Mouse (Mus musculus) heart, postnatal 36 days (tissue): ENCODE data around the gene Rgs3. TPM values are rescaled to one million over a fixed set of nuclear protein-coding genes. Genes with fewer than 3 reads are reported as not detected.
A peak's percentile ranks its signal among the peaks of the same experiment; 100 is the strongest.

ENCODE experiments used
- DNase-seq, 2 experiments: peaks; one replicate each; pipeline ENCODE4 v3.0.0; 2021 to 2022
- intact Hi-C: fragments of 180-260 bp; cut with DNase I; formaldehyde crosslinking; loops from one replicate; pipeline ENCODE4 v1.15.1; 2025
- total RNA-seq, 2 experiments: library from RNA; stranded (reverse); gene quantifications; 2 replicates each; pipeline ENCODE4 v1.2.3; 2021

The Rgs3 gene
- total RNA-seq, 2 experiments from 2014 or later, result 26.8 to 37.1 TPM

GRCm38 (mm10) chr4:62596051-62596450, 36.4 kb downstream of the Rgs3 start:
- intact Hi-C loops, result no loop called here
- no peak for DNase-seq

GRCm38 (mm10) chr4:62600549-62600948, 40.9 kb downstream of the Rgs3 start:
- intact Hi-C loops, result no loop called here
- no peak for DNase-seq

GRCm38 (mm10) chr4:62603607-62604006, 44.0 kb downstream of the Rgs3 start:
- no peak for DNase-seq
- intact Hi-C loops, result no loop called here

GRCm38 (mm10) chr4:62604094-62604493, 44.4 kb downstream of the Rgs3 start:
- peak in 1 of 2 experiments; percentile 32 for DNase-seq
- intact Hi-C loops, result no loop called here

GRCm38 (mm10) chr4:62605856-62606541, 46.4 kb downstream of the Rgs3 start:
- no peak for DNase-seq
- intact Hi-C loops, result loop anchor here (5.0 kb wide), 1 partner anchor 86 kb away; no protein-coding TSS in a partner anchor

GRCm38 (mm10) chr4:62606542-62606882, 46.9 kb downstream of the Rgs3 start:
- intact Hi-C loops, result loop anchor here (5.0 kb wide), 1 partner anchor 86 kb away; no protein-coding TSS in a partner anchor
- DNase-seq, result no peak

GRCm38 (mm10) chr4:62606905-62607304, 47.3 kb downstream of the Rgs3 start:
- intact Hi-C loops, result loop anchor here (5.0 kb wide), 1 partner anchor 85 kb away; no protein-coding TSS in a partner anchor
- no peak for DNase-seq

GRCm38 (mm10) chr4:62607345-62607744, 47.7 kb downstream of the Rgs3 start:
- no peak for DNase-seq
- intact Hi-C loops, result loop anchor here (5.0 kb wide), 1 partner anchor 85 kb away; no protein-coding TSS in a partner anchor

- no peak for DNase-seq
- intact Hi-C loops, result loop anchor here (5.0 kb wide), 1 partner anchor 84 kb away; no protein-coding TSS in a partner anchor
These were observed 48.2 kb downstream of the Rgs3 start for GRCm38 (mm10) chr4:62607805-62608204.

- no peak for DNase-seq
- intact Hi-C loops, result loop anchor here (5.0 kb wide), 1 partner anchor 83 kb away; no protein-coding TSS in a partner anchor
These were observed 49.7 kb downstream of the Rgs3 start for GRCm38 (mm10) chr4:62609333-62609732.

GRCm38 (mm10) chr4:62610142-62610675, 50.6 kb downstream of the Rgs3 start:
- DNase-seq, result no peak

GRCm38 (mm10) chr4:62612601-62613501, 53.2 kb downstream of the Rgs3 start:
- DNase-seq, result peak in 1 of 2 experiments; percentile 39
- intact Hi-C loops, result no loop called here

More at GRCm38 (mm10) chr4:62610142-62610675, 50.6 kb downstream of the Rgs3 start:
- intact Hi-C loops, result no loop called here

GRCm38 (mm10) chr4:62613646-62614365, 54.2 kb downstream of the Rgs3 start:
- intact Hi-C loops, result no loop called here

GRCm38 (mm10) chr4:62617856-62618440, 58.3 kb downstream of the Rgs3 start:
- intact Hi-C loops, result loop anchor here (2.0 kb wide), 2 partner anchors 55 to 77 kb away; no protein-coding TSS in a partner anchor
- peak in 1 of 2 experiments; percentile 11 for DNase-seq

More at GRCm38 (mm10) chr4:62613646-62614365, 54.2 kb downstream of the Rgs3 start:
- DNase-seq, result peak in 1 of 2 experiments; percentile 31

GRCm38 (mm10) chr4:62619232-62619964, 59.8 kb downstream of the Rgs3 start:
- intact Hi-C loops, result loop anchor here (2.0 kb wide), 2 partner anchors 57 to 75 kb away; no protein-coding TSS in a partner anchor
- peak; percentile 67 to 73 for DNase-seq

- no peak for DNase-seq
- intact Hi-C loops, result loop anchor here (2.0 kb wide), 2 partner anchors 57 to 75 kb away; no protein-coding TSS in a partner anchor
These were observed 60.3 kb downstream of the Rgs3 start for GRCm38 (mm10) chr4:62619965-62620244.

- intact Hi-C loops, result no loop called here
- DNase-seq, result no peak
These were observed 61.5 kb downstream of the Rgs3 start for GRCm38 (mm10) chr4:62621151-62621550.

- no peak for DNase-seq
- intact Hi-C loops, result loop anchor here (2.0 kb wide), 1 partner anchor 21 kb away; no protein-coding TSS in a partner anchor
These were observed 62.4 kb downstream of the Rgs3 start for GRCm38 (mm10) chr4:62621880-62622675.
